Mouse (Mus musculus) ES-E14 (cell line): Measurements from ENCODE around the gene Cep250. TPM values are rescaled to one million over a fixed set of nuclear protein-coding genes. Genes with fewer than 3 reads are reported as not detected.

ENCODE experiments used
- DNase-seq: peaks from one replicate; pipeline ENCODE4 v3.0.0-alpha.2; 2013; ENCODE audit warnings: low read depth, low spot score
- H3K27ac ChIP-seq: 2 replicates; pipeline ENCODE4 v1.5.1; 2012; ENCODE audit warnings: low read depth, mild to moderate bottlenecking, low read length, moderate library complexity, mixed read lengths; ENCODE audit not compliant: poor library complexity, insufficient read depth, severe bottlenecking
- H3K36me3 ChIP-seq: 2 replicates; pipeline ENCODE4 v1.6.1; 2012; ENCODE audit warnings: mild to moderate bottlenecking, low read length, moderate library complexity, mixed read lengths; ENCODE audit not compliant: control insufficient read depth, poor library complexity, insufficient read depth, severe bottlenecking
- H3K4me1 ChIP-seq, 2 experiments: fragments of 150-350 bp in 1 of 2; sonication (generic) in 1 of 2; 2 replicates each; pipeline ENCODE4 v1.6.1; 2012; ENCODE audit warnings: low read length in 2 of 2, mild to moderate bottlenecking in 1 of 2, mixed read lengths in 1 of 2; ENCODE audit not compliant: control insufficient read depth in 2 of 2, insufficient read depth in 2 of 2, poor library complexity in 1 of 2
- H3K4me3 ChIP-seq, 2 experiments: fragments of 150-350 bp in 1 of 2; sonication (generic) in 1 of 2; 2 replicates each; pipeline ENCODE4 v1.5.1; 2012; ENCODE audit warnings: low read length in 2 of 2, low read depth in 1 of 2, mild to moderate bottlenecking in 1 of 2, mixed read lengths in 1 of 2; ENCODE audit not compliant: insufficient read depth in 1 of 2, poor library complexity in 1 of 2, severe bottlenecking in 1 of 2
- H3K9ac ChIP-seq: 2 replicates; pipeline ENCODE4 v1.6.1; 2012; ENCODE audit warnings: low read depth, mild to moderate bottlenecking, low read length, mixed read lengths; ENCODE audit not compliant: poor library complexity, insufficient read depth, severe bottlenecking
- H3K9me3 ChIP-seq: fragments of 150-350 bp; sonication (generic); 2 replicates; pipeline ENCODE4 v1.6.1; 2012; ENCODE audit warnings: low read depth, mild to moderate bottlenecking, low read length; ENCODE audit not compliant: control insufficient read depth, insufficient read depth
- CHD2 ChIP-seq: IDR thresholded peaks from 2 replicates; pipeline ENCODE4 v1.6.1; 2014; ENCODE audit warnings: mild to moderate bottlenecking, low read depth, low read length, inconsistent platforms
- HCFC1 ChIP-seq: IDR thresholded peaks from 2 replicates; pipeline ENCODE4 v1.6.1; 2012; ENCODE audit warnings: low read length, inconsistent platforms, borderline replicate concordance; ENCODE audit not compliant: insufficient read depth
- MAFK ChIP-seq: IDR thresholded peaks from 2 replicates; pipeline ENCODE4 v1.6.1; 2014; ENCODE audit warnings: mild to moderate bottlenecking, low read depth, low read length, inconsistent platforms; ENCODE audit not compliant: insufficient read depth
- ZC3H11A ChIP-seq: IDR thresholded peaks from 2 replicates; pipeline ENCODE4 v1.6.1; 2012; ENCODE audit warnings: low read depth, mild to moderate bottlenecking, inconsistent platforms, low read length, borderline replicate concordance
- ZNF384 ChIP-seq: IDR thresholded peaks from 2 replicates; pipeline ENCODE4 v1.6.1; 2012; ENCODE audit warnings: low read depth, low read length, inconsistent platforms
- in situ Hi-C, 2 experiments: fragments of 600-800 bp; cut with MboI; formaldehyde crosslinking; loops; one replicate each; pipeline ENCODE4 v1.15.1; 2025; ENCODE audit warnings: low sequenced_read_pairs in 2 of 2, inconsistent platforms in 1 of 2; ENCODE audit not compliant: unreplicated experiment in 2 of 2
- total RNA-seq: library from RNA; depleted of rRNA; stranded (reverse); fragments of 300-350 nt; gene quantifications from 2 replicates; pipeline ENCODE4 v1.2.3, GENCODE M21; 2012

Gene Cep250
- total RNA-seq, 1 experiment, result 22.2 TPM

DNA sequence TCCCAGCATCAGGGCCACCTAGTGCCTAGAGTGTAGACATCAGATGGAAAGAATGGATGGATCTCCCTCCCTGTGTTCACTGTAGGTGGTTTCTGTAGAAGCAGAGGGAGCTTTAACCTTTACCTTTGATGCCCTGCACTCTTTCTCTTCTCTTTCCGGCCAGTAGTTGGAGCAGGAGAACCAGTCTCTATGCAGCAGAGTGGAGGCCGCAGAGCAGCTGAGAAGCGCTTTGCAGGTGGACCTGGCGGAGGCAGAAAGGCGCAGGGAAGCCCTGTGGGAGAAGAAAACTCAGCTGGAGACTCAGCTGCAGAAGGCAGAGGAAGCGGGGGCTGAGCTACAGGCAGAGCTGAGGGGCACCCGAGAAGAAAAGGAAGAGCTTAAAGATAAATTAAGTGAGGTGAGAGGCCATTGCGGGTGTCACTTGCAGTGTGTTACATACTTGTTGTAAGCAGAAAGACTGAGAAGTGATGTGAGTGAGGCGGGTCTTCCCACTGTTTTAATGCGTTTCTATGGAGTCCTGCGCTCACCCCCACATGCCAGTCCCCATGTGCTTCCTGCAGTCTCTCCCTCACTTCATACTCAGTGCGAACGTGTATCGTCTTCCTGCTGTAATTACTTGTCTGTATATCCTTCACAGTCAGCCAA, 18.0 kb downstream of the Cep250 start:
- no peak overlapping the region for H3K4me3 ChIP-seq
- peaks cover 34% of the 10 kb centered on the region for H3K36me3 ChIP-seq
- peak; percentile 22 for DNase-seq
- in situ Hi-C loops, result no loop called here
- no peak overlapping the region for H3K27ac ChIP-seq
- no peak overlapping the region for H3K9ac ChIP-seq
- no peaks in the 10 kb centered on the region for H3K9me3 ChIP-seq
- TF ChIP-seq ZC3H11A, result no peak
- TF ChIP-seq MAFK, result no peak
- TF ChIP-seq ZNF384, result no peak
- TF ChIP-seq HCFC1, result no peak
- TF ChIP-seq CHD2, result no peak
- H3K4me1 ChIP-seq, result no peaks in the 10 kb centered on the region

DNA sequence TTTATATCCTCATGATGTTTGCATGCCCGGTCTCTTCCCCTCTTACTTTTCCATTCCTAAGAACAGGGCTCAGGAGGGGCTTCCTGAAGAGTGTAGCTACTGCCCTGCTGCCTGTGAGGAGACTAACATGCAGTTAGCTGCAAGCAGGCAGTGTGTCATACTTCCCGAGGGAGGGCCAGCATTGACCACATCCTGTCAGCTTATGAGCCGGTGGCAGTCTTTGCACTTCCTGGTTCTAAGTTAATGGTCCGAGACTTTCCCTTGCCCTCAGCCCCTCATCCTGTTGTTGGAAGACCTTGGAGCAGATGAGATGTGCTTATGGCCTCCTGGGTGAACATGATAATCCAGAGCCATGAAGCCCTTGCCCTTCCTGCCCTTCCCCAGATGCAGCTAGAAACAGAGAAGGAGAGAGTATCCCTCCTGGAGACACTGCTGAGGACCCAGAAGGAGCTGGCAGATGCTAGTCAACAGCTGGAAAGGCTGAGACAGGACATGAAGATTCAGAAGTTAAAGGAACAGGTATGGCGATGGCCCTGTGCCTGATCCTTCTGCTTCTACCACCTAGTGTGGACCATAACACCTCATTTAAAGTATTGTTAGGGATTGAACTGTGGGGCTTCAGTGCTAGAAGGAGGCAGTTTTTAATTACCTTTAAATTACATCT, 23.2 kb downstream of the Cep250 start:
- Histone ChIP-seq H3K4me1 (no peaks in the 10 kb centered on the region), H3K9ac (no peak overlapping the region), H3K36me3 (peaks cover 42% of the 10 kb centered on the region), H3K27ac (no peak overlapping the region), H3K9me3 (no peaks in the 10 kb centered on the region), H3K4me3 (no peak overlapping the region)
- no peak for DNase-seq
- TF ChIP-seq CHD2 (no peak), ZC3H11A (no peak), HCFC1 (no peak), ZNF384 (no peak), MAFK (no peak)
- in situ Hi-C loops, result no loop called here

DNA sequence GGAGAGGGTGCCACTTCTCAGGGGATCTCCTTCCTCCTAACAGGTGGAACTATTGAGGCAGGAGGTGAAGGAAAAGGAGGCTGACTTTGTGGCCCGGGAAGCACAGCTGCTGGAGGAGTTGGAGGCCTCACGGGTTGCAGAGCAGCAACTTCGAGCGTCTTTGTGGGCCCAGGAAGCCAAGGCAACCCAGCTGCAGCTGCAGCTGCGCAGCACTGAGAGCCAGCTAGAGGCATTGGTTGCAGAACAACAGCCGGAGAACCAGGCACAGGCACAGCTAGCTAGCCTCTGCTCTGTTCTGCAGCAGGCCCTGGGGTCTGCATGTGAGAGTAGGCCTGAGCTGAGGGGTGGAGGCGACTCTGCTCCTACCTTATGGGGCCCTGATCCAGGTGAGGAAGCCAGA, 29.5 kb downstream of the Cep250 start:
- no peaks in the 10 kb centered on the region for H3K9me3 ChIP-seq
- in situ Hi-C loops, result no loop called here
- DNase-seq, result no peak
- no peak overlapping the region for H3K27ac ChIP-seq
- no peak overlapping the region for H3K9ac ChIP-seq
- no peak overlapping the region for H3K4me3 ChIP-seq
- no peak for TF ChIP-seq MAFK
- TF ChIP-seq HCFC1, result no peak
- TF ChIP-seq ZC3H11A, result no peak
- TF ChIP-seq ZNF384, result no peak
- TF ChIP-seq CHD2, result no peak
- peaks cover 31% of the 10 kb centered on the region for H3K36me3 ChIP-seq
- H3K4me1 ChIP-seq, result no peaks in the 10 kb centered on the region

DNA sequence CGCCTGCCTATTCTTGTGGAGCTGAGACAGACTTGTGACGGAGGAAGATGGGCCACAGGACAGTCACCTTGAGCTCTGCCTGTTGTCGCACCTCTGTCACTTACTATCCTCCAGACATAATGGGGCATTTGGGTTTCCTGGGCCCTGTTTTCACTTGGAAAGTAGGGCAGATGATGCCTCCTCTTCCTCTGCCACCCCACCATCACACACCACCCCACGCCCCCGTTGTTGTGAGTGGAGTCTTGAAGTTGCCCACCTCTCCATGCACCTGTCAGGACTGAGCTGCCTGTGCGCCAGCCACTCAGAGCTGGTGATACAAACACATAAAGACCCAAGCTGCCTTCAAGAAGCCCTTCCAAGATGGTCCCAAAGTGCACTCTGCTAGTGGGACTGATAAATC, 30.9 kb downstream of the Cep250 start:
- H3K36me3 ChIP-seq, result peaks cover 34% of the 10 kb centered on the region
- DNase-seq, result no peak

More for the DNA sequence above, 30.9 kb downstream of the Cep250 start:
- Histone ChIP-seq H3K4me1 (no peaks in the 10 kb centered on the region), H3K27ac (no peak overlapping the region), H3K9me3 (no peaks in the 10 kb centered on the region), H3K9ac (no peak overlapping the region), H3K4me3 (no peak overlapping the region)
- in situ Hi-C loops, result no loop called here
- TF ChIP-seq CHD2 (no peak), MAFK (no peak), ZNF384 (no peak), ZC3H11A (no peak), HCFC1 (no peak)
